Mouse (Mus musculus) embryonic fibroblast, embryonic 13.5 days (primary cell): ENCODE results near the gene Lrrc42.

Experiments
- CTCF ChIP-seq: IDR thresholded peaks from 2 replicates; pipeline ENCODE4 v1.5.1; 2011; ENCODE audit warnings: mild to moderate bottlenecking, control low read depth, low read length, moderate library complexity, borderline replicate concordance; ENCODE audit not compliant: insufficient read depth
- POLR2A ChIP-seq: IDR thresholded peaks from 2 replicates; pipeline ENCODE4 v1.6.1; 2011; ENCODE audit warnings: low read depth, mild to moderate bottlenecking, control low read depth, low read length, moderate library complexity

- TF ChIP-seq CTCF (no peak), POLR2A (no peak)
Measured at GRCm38 (mm10) chr4:107223225-107224204, 29.8 kb downstream of the Lrrc42 start.
